Mouse (Mus musculus): ENCODE measurements at regions not wholly inside any gene's neighbourhood (a gene's known extent, or its start where the extent isn't known, plus 50 kb on each side); places are given as distances from the start of the nearest gene placed in this dataset.

DNA sequence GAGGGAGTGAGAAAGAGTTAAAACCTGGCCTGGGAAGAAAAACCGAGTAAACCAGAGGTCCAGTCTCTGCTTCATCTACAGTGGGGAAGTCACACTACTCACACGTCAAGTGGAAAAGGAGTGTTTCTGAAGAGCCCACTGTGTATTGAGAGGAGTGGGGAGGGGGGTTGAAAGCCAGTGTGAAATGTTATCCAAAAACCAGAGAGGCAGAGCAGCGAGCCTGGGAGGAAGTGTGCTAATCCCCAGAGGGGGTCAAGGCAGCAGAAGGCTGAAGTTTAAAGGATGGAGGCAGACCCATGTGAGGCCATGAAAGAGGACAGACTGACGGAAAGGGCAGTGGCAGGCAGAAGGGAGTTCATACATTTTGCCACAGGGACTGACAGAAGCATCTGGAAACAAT is 605.9 kb downstream of the Ttll7 start:
- Histone ChIP-seq H3K36me3 (ENCODE audit: control insufficient read depth, insufficient read depth, low read length) (no peaks in the 10 kb centered on the region), H3K27ac (ENCODE audit: low read depth, low read length) (no peak overlapping the region), H3K9me3 (ENCODE audit: control insufficient read depth, low read length) (no peaks in the 10 kb centered on the region), H3K4me3 (ENCODE audit: low read depth, low read length) (no peak overlapping the region), H3K4me1 (replicated peaks; ENCODE audit: control insufficient read depth, insufficient read depth, low read length) (no peaks in the 10 kb centered on the region), H3K4me2 (replicated peaks; ENCODE audit: low read depth, low read length) (no peak overlapping the region), H3K9ac (ENCODE audit: low read depth, low read length) (no peak overlapping the region), H3K27me3 (ENCODE audit: control insufficient read depth, insufficient read depth, low read length) (no peaks in the 10 kb centered on the region)
- 47% methylated on average over 4 of the region's 4 CpGs for WGBS
- ATAC-seq (ENCODE audit: low FRiP score) (no peak), DNase-seq (ENCODE audit: low spot score) (peak; percentile 17)

DNA sequence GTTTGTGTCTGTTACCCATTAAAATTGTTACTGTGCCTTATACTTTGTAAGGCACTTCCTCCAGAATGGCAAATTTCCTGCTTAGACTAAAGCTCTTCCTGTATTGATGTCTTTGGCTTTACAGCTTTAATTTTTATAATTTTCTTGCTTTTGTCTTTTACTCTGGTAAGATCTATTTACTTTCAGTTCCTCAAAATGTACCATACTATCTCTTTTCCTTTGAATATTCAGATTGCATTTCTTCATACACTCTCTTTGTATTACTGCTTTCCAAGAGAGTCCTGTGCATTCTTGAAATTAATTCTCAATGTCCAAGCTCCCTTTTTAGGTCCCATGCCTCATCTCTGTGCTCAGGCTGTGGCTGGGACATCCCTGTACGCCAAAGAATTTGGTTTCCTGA is 627.7 kb downstream of the Ttll7 start:
- Histone ChIP-seq H3K4me1 (replicated peaks; ENCODE audit: control insufficient read depth, insufficient read depth, low read length) (no peaks in the 10 kb centered on the region), H3K9ac (ENCODE audit: low read depth, low read length) (no peak overlapping the region), H3K4me2 (replicated peaks; ENCODE audit: low read depth, low read length) (no peak overlapping the region), H3K27ac (ENCODE audit: low read depth, low read length) (no peak overlapping the region), H3K27me3 (ENCODE audit: control insufficient read depth, insufficient read depth, low read length) (no peaks in the 10 kb centered on the region), H3K9me3 (ENCODE audit: control insufficient read depth, low read length) (no peaks in the 10 kb centered on the region), H3K4me3 (ENCODE audit: low read depth, low read length) (no peak overlapping the region), H3K36me3 (ENCODE audit: control insufficient read depth, insufficient read depth, low read length) (no peaks in the 10 kb centered on the region)
- DNase-seq (ENCODE audit: low spot score), result no peak
- no peak for ATAC-seq (ENCODE audit: low FRiP score)
- 85% methylated on average over 1 of the region's 1 CpGs for WGBS
